ENCODE assay signal across 13 mouse cellular contexts in the genomic region with DNA sequence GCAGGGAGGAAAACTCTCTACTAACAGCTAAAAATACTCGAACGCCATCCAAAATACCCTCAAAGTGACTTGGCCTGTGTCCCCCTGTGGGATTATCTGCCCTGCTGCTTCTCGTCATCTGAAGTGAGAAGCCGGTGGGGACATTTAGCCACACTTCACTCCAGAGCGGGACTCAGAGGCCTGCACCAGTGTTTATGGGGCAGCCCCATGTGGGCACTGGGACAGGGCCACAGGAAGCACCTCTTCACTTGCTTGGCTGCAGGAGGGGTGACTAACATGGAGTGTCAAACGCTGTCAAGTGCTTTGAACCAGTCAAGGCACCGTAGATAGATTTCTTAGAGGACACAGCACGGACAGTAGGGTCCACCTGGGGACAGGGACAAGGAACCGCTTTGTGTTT.
"Had no signal": no experiment of that assay in that cellular context is flagged by ENCODE, and none has a peak within 500 bp of the region (broad histone marks: within the 10 kb centered on the region; RNA-seq: fewer than 3 reads in every experiment).

No protein-coding gene starts in this region.

- H3K4me2 ChIP-seq: limb, embryonic 15.5 days; liver, embryonic 12.5 days; lung, embryonic 14.5 days; midbrain, embryonic 13.5 days; stomach, embryonic 15.5 days had no signal

- H3K27ac ChIP-seq: left cerebral cortex, adult 2 months; limb, embryonic 15.5 days; liver, embryonic 12.5 days; macrophage; midbrain, embryonic 13.5 days; stomach, embryonic 15.5 days had no signal

- DNase-seq: kidney, postnatal 25 days; lung, embryonic 14.5 days; lung, postnatal 10 days; right cerebral cortex, postnatal 14 days; thymus, adult 2 months; thymus, postnatal 25 days had no signal

- ATAC-seq: liver, embryonic 12.5 days; midbrain, embryonic 13.5 days had no signal

- H3K9ac ChIP-seq: limb, embryonic 15.5 days; liver, embryonic 12.5 days; lung, embryonic 14.5 days; midbrain, embryonic 13.5 days; stomach, embryonic 15.5 days had no signal

- H3K36me3 ChIP-seq: limb, embryonic 15.5 days; liver, embryonic 12.5 days; midbrain, embryonic 13.5 days had no signal

- H3K4me1 ChIP-seq: liver, embryonic 12.5 days; stomach, embryonic 15.5 days had no signal

- H3K4me3 ChIP-seq: left cerebral cortex, adult 2 months; limb, embryonic 15.5 days; liver, embryonic 12.5 days; megakaryocyte, embryonic 14.5 days; midbrain, embryonic 13.5 days; stomach, embryonic 15.5 days had no signal

- H3K27me3 ChIP-seq: limb, embryonic 15.5 days; liver, embryonic 12.5 days; midbrain, embryonic 13.5 days; stomach, embryonic 15.5 days had no signal

- H3K9me3 ChIP-seq: limb, embryonic 15.5 days; liver, embryonic 12.5 days; megakaryocyte, embryonic 14.5 days; midbrain, embryonic 13.5 days; stomach, embryonic 15.5 days had no signal
